Mouse (Mus musculus) midbrain, embryonic 12.5 days (tissue): Measurements from ENCODE around the gene Tnks2. TPM values are rescaled to one million over a fixed set of nuclear protein-coding genes. Genes with fewer than 3 reads are reported as not detected.
"Not testable (repeated sequence)": the region's sequence is repeated elsewhere in the genome, so short reads cannot be mapped to it uniquely, and the experiment has no call there.

Experiments
- ATAC-seq: fragments of 200-750 bp; cut with Nextera tagmentation; 2 replicates; pipeline ENCODE4 v1.8.0; 2017; ENCODE audit warnings: low read depth, moderate TSS enrichment, moderate library complexity; ENCODE audit not compliant: low FRiP score
- H3K27ac ChIP-seq: fragments of 300-500 bp; sonication (generic); replicated peaks from 2 replicates; pipeline ENCODE4 v1.5.1; 2016; ENCODE audit warnings: mild to moderate bottlenecking
- H3K27me3 ChIP-seq: fragments of 300-500 bp; sonication (generic); 2 replicates; pipeline ENCODE4 v1.6.1; 2016; ENCODE audit warnings: mild to moderate bottlenecking
- H3K36me3 ChIP-seq: fragments of 300-500 bp; sonication (generic); 2 replicates; pipeline ENCODE4 v1.6.1; 2016
- H3K4me1 ChIP-seq: fragments of 300-500 bp; sonication (generic); 2 replicates; pipeline ENCODE4 v1.6.1; 2016
- H3K4me2 ChIP-seq: fragments of 300-500 bp; sonication (generic); replicated peaks from 2 replicates; pipeline ENCODE4 v1.6.1; 2016; ENCODE audit warnings: mild to moderate bottlenecking, moderate library complexity
- H3K4me3 ChIP-seq: fragments of 300-500 bp; sonication (generic); 2 replicates; pipeline ENCODE4 v1.5.1; 2016; ENCODE audit warnings: mild to moderate bottlenecking
- H3K9ac ChIP-seq: fragments of 300-500 bp; sonication (generic); replicated peaks from 2 replicates; pipeline ENCODE4 v1.6.1; 2016; ENCODE audit warnings: mild to moderate bottlenecking, moderate library complexity
- H3K9me3 ChIP-seq: fragments of 300-500 bp; sonication (generic); 2 replicates; pipeline ENCODE4 v1.6.1; 2016; ENCODE audit warnings: mild to moderate bottlenecking
- WGBS: fragments of 180-500 bp; shearing (Covaris S2); methylation state at CpG from one replicate; pipeline ENCODE4 v1.1.7; 2016; 5-methylcytosine and 5-hydroxymethylcytosine counted together
- polyA plus RNA-seq: library from polyadenylated mRNA; unstranded; fragments of >200 nt; fragmentation: Nextera tagmentation; extraction: Ambion mirVana; gene quantifications from 2 replicates; pipeline ENCODE4 v1.2.1, GENCODE M21; 2016

Gene Tnks2
- polyA plus RNA-seq, 1 experiment from 2014 or later, result 85.6 TPM

GRCm38 (mm10) chr19:36832951-36833787 lies 863 bp upstream of the Tnks2 start:
- Histone ChIP-seq H3K4me3 (peak overlapping the region; percentile 100), H3K9me3 (no peaks in the 10 kb centered on the region), H3K27ac (peak overlapping the region; percentile 93), H3K27me3 (no peaks in the 10 kb centered on the region), H3K36me3 (no peaks in the 10 kb centered on the region), H3K4me2 (peak overlapping the region; percentile 66), H3K4me1 (peaks cover 19% of the 10 kb centered on the region), H3K9ac (peak overlapping the region; percentile 99)
- 0 out of 2 replicates have a peak, but pooled peaks have one; percentile 17 for ATAC-seq
- WGBS, result 5% methylated on average over 19 of the region's 19 CpGs

GRCm38 (mm10) chr19:36834532-36835431 lies 750 bp downstream of the Tnks2 start:
- peak; percentile 56; the same call in 1 of the 2 replicates for ATAC-seq
- Histone ChIP-seq H3K4me1 (peaks cover 19% of the 10 kb centered on the region), H3K9me3 (no peaks in the 10 kb centered on the region), H3K27ac (peak overlapping the region; percentile 93), H3K36me3 (peaks cover 7% of the 10 kb centered on the region; the same call in 1 of the 2 replicates), H3K9ac (peak overlapping the region; percentile 99), H3K4me3 (peak overlapping the region; percentile 100), H3K4me2 (peak overlapping the region; percentile 66), H3K27me3 (no peaks in the 10 kb centered on the region)
- WGBS, result under 1% methylated on average over 61 of the region's 62 CpGs

- WGBS, result 64% methylated on average over 4 of the region's 4 CpGs
- Histone ChIP-seq H3K4me3 (peak overlapping the region; percentile 100), H3K27me3 (no peaks in the 10 kb centered on the region), H3K4me2 (peak overlapping the region; percentile 66), H3K27ac (no peak overlapping the region), H3K9me3 (no peaks in the 10 kb centered on the region), H3K4me1 (peaks cover 19% of the 10 kb centered on the region), H3K36me3 (peaks cover 10% of the 10 kb centered on the region; the same call in 1 of the 2 replicates), H3K9ac (peak overlapping the region; percentile 39; the same call in 1 of the 2 replicates)
- ATAC-seq, result no peak
Measured at GRCm38 (mm10) chr19:36836035-36836434, 2.0 kb downstream of the Tnks2 start.

- Histone ChIP-seq H3K9ac (no peak overlapping the region), H3K4me3 (no peak overlapping the region), H3K4me2 (no peak overlapping the region), H3K27ac (no peak overlapping the region), H3K36me3 (peaks cover 20% of the 10 kb centered on the region), H3K9me3 (no peaks in the 10 kb centered on the region), H3K4me1 (peaks cover 11% of the 10 kb centered on the region), H3K27me3 (no peaks in the 10 kb centered on the region)
- 95% methylated on average over 3 of the region's 3 CpGs for WGBS
- no peak for ATAC-seq
Measured at GRCm38 (mm10) chr19:36840301-36840700, 6.3 kb downstream of the Tnks2 start.

GRCm38 (mm10) chr19:36843866-36844265 lies 9.8 kb downstream of the Tnks2 start:
- H3K36me3 ChIP-seq, result peaks cover 38% of the 10 kb centered on the region

GRCm38 (mm10) chr19:36845924-36846323 lies 11.9 kb downstream of the Tnks2 start:
- no peak overlapping the region for H3K4me3 ChIP-seq
- 88% methylated on average over 5 of the region's 5 CpGs for WGBS
- no peak overlapping the region for H3K27ac ChIP-seq
- no peak for ATAC-seq
- H3K9ac ChIP-seq, result no peak overlapping the region
- H3K9me3 ChIP-seq, result no peaks in the 10 kb centered on the region
- H3K4me1 ChIP-seq, result no peaks in the 10 kb centered on the region
- peaks cover 45% of the 10 kb centered on the region for H3K36me3 ChIP-seq
- H3K27me3 ChIP-seq, result no peaks in the 10 kb centered on the region
- H3K4me2 ChIP-seq, result no peak overlapping the region

More at GRCm38 (mm10) chr19:36843866-36844265, 9.8 kb downstream of the Tnks2 start:
- no peak for ATAC-seq
- Histone ChIP-seq H3K9me3 (no peaks in the 10 kb centered on the region), H3K27me3 (no peaks in the 10 kb centered on the region), H3K9ac (no peak overlapping the region), H3K4me3 (no peak overlapping the region), H3K27ac (no peak overlapping the region), H3K4me2 (no peak overlapping the region), H3K4me1 (no peaks in the 10 kb centered on the region)
- 86% methylated on average over 11 of the region's 11 CpGs for WGBS

GRCm38 (mm10) chr19:36853831-36854230 lies 19.8 kb downstream of the Tnks2 start:
- Histone ChIP-seq H3K27me3 (no peaks in the 10 kb centered on the region), H3K4me1 (no peaks in the 10 kb centered on the region), H3K9me3 (no peaks in the 10 kb centered on the region), H3K9ac (no peak overlapping the region), H3K27ac (no peak overlapping the region), H3K4me2 (no peak overlapping the region), H3K36me3 (peaks cover 82% of the 10 kb centered on the region), H3K4me3 (no peak overlapping the region)
- ATAC-seq, result no peak
- 98% methylated on average over 2 of the region's 2 CpGs for WGBS

GRCm38 (mm10) chr19:36857851-36858250 lies 23.8 kb downstream of the Tnks2 start:
- H3K27ac ChIP-seq, result no peak overlapping the region
- H3K4me2 ChIP-seq, result no peak overlapping the region
- no peak overlapping the region for H3K9ac ChIP-seq
- no peaks in the 10 kb centered on the region for H3K9me3 ChIP-seq
- 92% methylated on average over 9 of the region's 9 CpGs for WGBS
- no peak overlapping the region for H3K4me3 ChIP-seq
- H3K4me1 ChIP-seq, result no peaks in the 10 kb centered on the region
- peaks cover 83% of the 10 kb centered on the region for H3K36me3 ChIP-seq
- no peak for ATAC-seq
- no peaks in the 10 kb centered on the region for H3K27me3 ChIP-seq

- no peaks in the 10 kb centered on the region for H3K4me1 ChIP-seq
- H3K4me2 ChIP-seq, result no peak overlapping the region
- H3K27me3 ChIP-seq, result no peaks in the 10 kb centered on the region
- no peak overlapping the region for H3K9ac ChIP-seq
- no peak overlapping the region for H3K4me3 ChIP-seq
- WGBS, result 96% methylated on average over 5 of the region's 5 CpGs
- H3K36me3 ChIP-seq, result peaks cover 75% of the 10 kb centered on the region
- H3K27ac ChIP-seq, result no peak overlapping the region
- ATAC-seq, result no peak
- H3K9me3 ChIP-seq, result no peaks in the 10 kb centered on the region
Measured at GRCm38 (mm10) chr19:36860393-36860792, 26.4 kb downstream of the Tnks2 start.

GRCm38 (mm10) chr19:36865905-36866304 lies 31.9 kb downstream of the Tnks2 start:
- Histone ChIP-seq H3K4me3 (no peak overlapping the region), H3K27ac (no peak overlapping the region), H3K27me3 (no peaks in the 10 kb centered on the region), H3K4me1 (no peaks in the 10 kb centered on the region), H3K36me3 (peaks cover 73% of the 10 kb centered on the region), H3K9me3 (no peaks in the 10 kb centered on the region), H3K4me2 (no peak overlapping the region), H3K9ac (no peak overlapping the region)
- WGBS, result 95% methylated on average over 5 of the region's 5 CpGs
- ATAC-seq, result no peak

GRCm38 (mm10) chr19:36867416-36867815 lies 33.4 kb downstream of the Tnks2 start:
- 88% methylated on average over 8 of the region's 8 CpGs for WGBS
- Histone ChIP-seq H3K36me3 (peaks cover 72% of the 10 kb centered on the region), H3K4me2 (no peak overlapping the region), H3K9ac (no peak overlapping the region), H3K4me3 (no peak overlapping the region), H3K9me3 (no peaks in the 10 kb centered on the region), H3K27ac (no peak overlapping the region), H3K27me3 (no peaks in the 10 kb centered on the region), H3K4me1 (no peaks in the 10 kb centered on the region)
- no peak for ATAC-seq

- ATAC-seq, H3K4me2 ChIP-seq, H3K4me3 ChIP-seq, H3K27me3 ChIP-seq, H3K27ac ChIP-seq, H3K4me1 ChIP-seq, H3K9ac ChIP-seq, H3K9me3 ChIP-seq: not testable (repeated sequence)
- peaks cover 73% of the 10 kb centered on the region for H3K36me3 ChIP-seq
- WGBS, result 84% methylated on average over 3 of the region's 3 CpGs
Measured at GRCm38 (mm10) chr19:36868675-36869074, 34.6 kb downstream of the Tnks2 start.
